Mouse (Mus musculus) embryonic fibroblast, embryonic 13.5 days (primary cell): ENCODE measurements around the gene Tenm2. TPM values are rescaled to one million over a fixed set of nuclear protein-coding genes. Genes with fewer than 3 reads are reported as not detected.

Experiments used
- H3K27ac ChIP-seq: 2 replicates; pipeline ENCODE4 v1.5.1; 2012; ENCODE audit warnings: low read length, control low read depth, inconsistent platforms; ENCODE audit not compliant: insufficient read depth
- H3K4me1 ChIP-seq: 2 replicates; pipeline ENCODE4 v1.6.1; 2011; ENCODE audit warnings: low read length; ENCODE audit not compliant: control insufficient read depth, insufficient read depth
- H3K4me3 ChIP-seq: 2 replicates; pipeline ENCODE4 v1.5.1; 2011; ENCODE audit warnings: mild to moderate bottlenecking, control low read depth, low read length; ENCODE audit not compliant: insufficient read depth
- CTCF ChIP-seq: IDR thresholded peaks from 2 replicates; pipeline ENCODE4 v1.5.1; 2011; ENCODE audit warnings: mild to moderate bottlenecking, control low read depth, low read length, moderate library complexity, borderline replicate concordance; ENCODE audit not compliant: insufficient read depth
- POLR2A ChIP-seq: IDR thresholded peaks from 2 replicates; pipeline ENCODE4 v1.6.1; 2011; ENCODE audit warnings: low read depth, mild to moderate bottlenecking, control low read depth, low read length, moderate library complexity
- polyA plus RNA-seq: library from polyadenylated mRNA; stranded (reverse); fragments of >200 nt; gene quantifications from 2 replicates; pipeline ENCODE4 v1.2.4, GENCODE M21; 2011; ENCODE audit warnings: low read depth; ENCODE audit not compliant: missing spikeins, insufficient read length

The Tenm2 gene
- polyA plus RNA-seq, 1 experiment = 0.05 TPM

DNA sequence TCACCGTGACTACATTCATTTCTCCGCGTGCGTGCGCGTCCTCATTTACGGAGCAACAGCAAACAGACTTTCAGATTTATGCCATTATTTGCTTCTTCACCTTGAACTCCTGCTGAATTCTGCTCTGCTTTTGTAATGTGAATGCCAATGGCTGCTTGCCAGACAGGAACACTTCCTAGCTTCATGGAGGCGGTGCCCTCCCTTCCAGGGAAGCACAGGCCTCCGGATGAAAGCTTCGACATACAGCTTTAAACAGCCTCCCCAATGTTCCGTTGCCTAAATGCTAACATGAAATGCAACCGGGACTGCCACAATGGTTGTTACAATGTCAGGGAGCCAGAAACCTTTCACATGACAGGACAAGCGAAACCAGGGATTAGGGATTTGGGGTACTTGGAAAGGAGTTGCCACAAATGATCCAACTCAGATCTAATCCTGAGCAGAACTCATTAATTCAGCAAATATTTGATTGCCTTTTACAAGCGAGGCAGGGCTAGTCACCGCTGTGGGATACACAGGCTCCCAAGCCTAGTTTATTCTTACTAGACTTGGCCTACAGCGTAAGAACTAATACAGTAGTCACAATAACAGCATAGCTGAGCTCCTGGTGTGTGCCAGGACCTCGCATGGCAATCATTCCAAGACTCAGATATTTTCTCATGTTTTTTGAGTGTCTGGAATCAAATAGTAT lies 970.8 kb downstream of the Tenm2 start:
- Histone ChIP-seq H3K4me1 (no peaks in the 10 kb centered on the region), H3K4me3 (no peak overlapping the region), H3K27ac (no peak overlapping the region)
- no peak for TF ChIP-seq POLR2A
- TF ChIP-seq CTCF = no peak

DNA sequence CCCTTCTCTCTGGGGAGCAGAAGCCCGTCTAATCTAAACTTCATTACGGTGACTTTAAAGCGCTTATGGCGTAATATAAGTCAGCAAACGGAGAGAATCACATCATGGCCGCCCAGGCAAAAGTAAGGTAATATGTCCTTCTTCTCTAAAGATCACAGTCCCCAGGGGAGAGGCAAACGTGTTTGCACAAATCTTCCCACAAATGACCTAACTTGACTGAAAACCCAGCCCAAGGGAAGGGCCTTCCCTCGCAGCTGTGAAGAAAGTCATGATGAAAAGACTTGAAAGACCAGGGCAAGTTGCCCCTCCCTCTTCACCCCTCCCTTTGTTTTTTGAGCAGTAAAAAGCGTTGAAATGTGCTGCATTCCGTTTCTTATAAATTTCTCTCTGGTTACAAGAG lies 971.9 kb downstream of the Tenm2 start:
- H3K27ac ChIP-seq = no peak overlapping the region
- no peak for TF ChIP-seq POLR2A
- TF ChIP-seq CTCF = no peak
- H3K4me1 ChIP-seq = no peaks in the 10 kb centered on the region
- H3K4me3 ChIP-seq = no peak overlapping the region

DNA sequence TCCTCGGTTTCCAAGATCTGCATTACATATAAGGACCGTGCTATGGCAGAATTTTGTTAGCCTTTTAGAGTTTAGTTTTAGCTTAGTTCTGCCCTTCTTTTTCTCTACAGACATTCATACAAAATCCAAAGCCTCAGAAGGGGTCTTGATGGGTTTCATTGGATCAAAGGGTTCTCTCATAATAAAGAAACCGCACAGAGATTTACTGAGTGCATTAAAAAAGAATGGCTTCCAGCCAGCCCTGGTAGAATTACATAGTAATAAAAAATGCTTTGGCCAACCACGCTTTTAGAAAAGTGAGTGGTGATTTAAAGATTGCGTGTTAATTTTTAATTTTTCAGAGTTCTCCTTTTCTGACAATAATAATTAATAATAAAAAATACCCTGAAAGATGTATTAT lies 978.6 kb downstream of the Tenm2 start:
- H3K4me1 ChIP-seq = no peaks in the 10 kb centered on the region; the same call in 1 of the 2 replicates
- H3K4me3 ChIP-seq = no peak overlapping the region
- no peak overlapping the region for H3K27ac ChIP-seq
- TF ChIP-seq POLR2A (no peak), CTCF (no peak)

DNA sequence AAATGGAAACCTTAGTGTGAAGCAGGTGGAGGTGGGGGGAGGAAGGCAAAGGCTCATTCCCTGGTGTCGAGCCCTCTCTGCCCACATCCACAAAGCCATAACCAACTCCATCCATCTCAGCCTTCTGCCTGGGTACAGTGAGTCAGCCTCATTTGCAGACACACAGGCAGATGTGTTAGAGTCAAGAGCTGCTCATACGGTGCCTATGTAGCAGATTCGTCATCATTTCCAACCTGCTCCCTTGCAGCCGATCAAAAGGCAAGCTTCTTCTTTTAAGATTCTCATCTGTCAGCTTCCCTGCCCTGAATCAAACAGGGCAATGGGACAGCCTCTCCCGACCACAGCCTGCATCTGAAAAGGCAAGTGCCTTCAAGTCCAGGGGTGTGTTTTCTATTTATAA lies 979.0 kb downstream of the Tenm2 start:
- Histone ChIP-seq H3K27ac (no peak overlapping the region), H3K4me3 (no peak overlapping the region), H3K4me1 (no peaks in the 10 kb centered on the region; the same call in 1 of the 2 replicates)
- TF ChIP-seq POLR2A (no peak), CTCF (no peak)

DNA sequence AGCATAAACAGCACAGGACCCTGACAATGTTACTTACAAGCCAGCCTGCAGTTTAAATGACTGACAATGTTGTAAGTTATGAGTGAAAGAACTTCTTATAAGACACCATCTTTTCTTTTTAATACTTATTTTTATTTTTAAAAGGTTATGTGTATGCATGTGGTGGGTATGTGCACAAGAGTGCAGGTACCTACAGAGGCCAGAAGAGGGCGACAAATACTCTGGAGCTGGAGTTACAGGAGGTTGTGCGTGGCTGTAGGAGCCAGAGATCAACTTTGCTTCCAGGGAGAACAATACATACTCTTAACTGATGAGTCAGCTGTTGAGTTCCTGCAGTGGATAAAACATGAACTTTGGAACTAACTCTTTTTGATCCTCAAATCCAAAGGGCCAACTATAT lies 981.7 kb downstream of the Tenm2 start:
- Histone ChIP-seq H3K4me3 (no peak overlapping the region), H3K27ac (no peak overlapping the region), H3K4me1 (no peaks in the 10 kb centered on the region; the same call in 1 of the 2 replicates)
- TF ChIP-seq POLR2A (no peak), CTCF (no peak)

DNA sequence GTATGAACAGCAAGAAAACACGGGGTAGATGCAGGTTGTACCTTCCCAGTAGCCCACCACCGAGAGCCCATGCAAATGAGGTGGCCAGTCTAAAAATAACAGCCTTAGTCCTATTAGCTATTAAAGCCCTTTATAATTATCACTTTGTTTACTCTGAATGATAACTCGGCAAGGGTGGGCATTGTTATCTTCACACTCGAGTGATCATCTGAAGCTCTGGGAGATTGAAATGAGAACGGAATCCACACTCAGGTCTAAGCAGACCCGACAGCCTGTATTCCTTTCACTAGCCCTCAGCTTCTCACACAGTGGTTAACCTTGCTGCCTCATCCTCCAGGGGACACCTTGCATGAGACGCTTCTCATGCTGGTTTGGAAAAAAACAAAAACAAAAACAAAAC lies 985.7 kb downstream of the Tenm2 start:
- H3K4me1 ChIP-seq = no peaks in the 10 kb centered on the region
- H3K27ac ChIP-seq = no peak overlapping the region
- TF ChIP-seq CTCF = no peak
- TF ChIP-seq POLR2A = no peak
- no peak overlapping the region for H3K4me3 ChIP-seq

DNA sequence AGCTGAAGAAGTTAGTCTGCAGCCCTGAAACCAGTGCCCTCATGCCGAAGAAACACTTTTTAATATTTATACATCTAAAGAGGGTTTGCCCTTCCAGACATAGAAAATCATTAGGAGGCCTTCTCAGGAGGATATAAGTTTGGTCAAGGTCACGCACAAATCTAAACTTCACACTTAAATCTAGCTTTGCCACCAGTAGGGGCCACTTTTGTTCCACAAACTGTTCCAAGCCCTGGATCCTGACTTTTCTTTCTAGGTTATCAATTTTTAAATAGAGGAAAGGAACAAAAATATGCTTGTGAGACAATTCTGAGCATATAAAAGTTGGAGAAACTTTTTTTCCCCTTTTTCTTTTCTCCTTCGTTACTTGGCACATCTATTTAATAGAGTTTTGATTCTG lies 989.6 kb downstream of the Tenm2 start:
- no peak overlapping the region for H3K27ac ChIP-seq

DNA sequence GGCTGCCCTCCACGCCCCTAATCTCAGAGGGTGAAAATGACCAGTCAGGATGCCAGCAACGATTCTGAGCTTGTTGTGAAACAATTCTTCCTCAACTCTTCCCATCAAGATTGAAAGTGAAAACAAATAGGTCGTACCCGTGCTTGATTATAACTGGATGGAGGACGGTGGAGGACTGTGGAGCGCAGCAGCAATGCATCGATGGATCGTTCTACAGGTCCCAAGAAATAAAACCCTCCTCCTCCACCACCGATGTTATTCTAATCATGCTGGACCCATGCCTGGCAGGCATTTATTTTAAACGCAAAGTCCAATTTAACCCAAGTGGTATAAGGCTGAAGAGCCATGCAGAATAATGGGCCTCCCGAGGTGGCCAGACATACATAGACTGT lies 991.3 kb downstream of the Tenm2 start:
- Histone ChIP-seq H3K4me1 (no peaks in the 10 kb centered on the region), H3K27ac (no peak overlapping the region), H3K4me3 (no peak overlapping the region)
- TF ChIP-seq CTCF (no peak), POLR2A (no peak)

More for the DNA sequence above, 989.6 kb downstream of the Tenm2 start:
- Histone ChIP-seq H3K4me1 (no peaks in the 10 kb centered on the region), H3K4me3 (no peak overlapping the region)
- TF ChIP-seq POLR2A (no peak), CTCF (no peak)

DNA sequence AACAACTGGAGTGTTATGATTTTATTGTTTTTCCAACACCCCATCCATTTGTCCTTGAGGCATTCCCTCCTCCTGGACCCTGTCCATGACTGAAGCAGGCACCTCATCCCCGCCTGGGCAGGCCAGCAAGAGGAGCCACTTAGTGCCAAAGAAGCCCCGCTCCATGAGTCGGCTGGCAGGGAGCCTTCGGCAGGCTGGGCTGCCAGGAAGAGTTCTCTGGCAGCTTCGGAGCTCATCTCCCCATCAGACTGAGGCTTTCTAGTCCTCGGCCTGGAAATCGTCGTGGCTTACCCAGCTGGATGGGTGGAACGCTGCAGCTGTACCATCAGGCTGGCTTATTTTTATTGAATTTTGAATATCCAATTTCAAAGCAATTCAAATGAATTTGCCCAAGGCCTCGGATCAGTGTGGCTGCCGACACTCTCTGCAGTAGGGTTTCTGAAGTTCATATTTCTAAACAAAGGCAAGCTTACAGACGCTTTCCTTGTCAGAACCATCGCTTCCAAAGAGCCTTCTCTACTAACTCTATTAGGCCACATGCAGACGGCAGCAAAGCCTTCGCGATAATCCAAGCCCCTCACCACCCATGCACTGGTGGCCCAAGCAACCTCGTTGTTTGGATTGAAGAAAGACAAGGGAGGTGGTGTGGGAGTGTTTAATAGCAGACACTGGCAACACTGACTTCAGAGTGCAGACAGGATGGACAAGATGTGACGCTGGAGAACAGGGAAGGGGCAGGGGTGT lies 991.8 kb downstream of the Tenm2 start:
- no peak overlapping the region for H3K4me3 ChIP-seq
- TF ChIP-seq CTCF (no peak), POLR2A (no peak)
- H3K27ac ChIP-seq = no peak overlapping the region
- no peaks in the 10 kb centered on the region for H3K4me1 ChIP-seq

DNA sequence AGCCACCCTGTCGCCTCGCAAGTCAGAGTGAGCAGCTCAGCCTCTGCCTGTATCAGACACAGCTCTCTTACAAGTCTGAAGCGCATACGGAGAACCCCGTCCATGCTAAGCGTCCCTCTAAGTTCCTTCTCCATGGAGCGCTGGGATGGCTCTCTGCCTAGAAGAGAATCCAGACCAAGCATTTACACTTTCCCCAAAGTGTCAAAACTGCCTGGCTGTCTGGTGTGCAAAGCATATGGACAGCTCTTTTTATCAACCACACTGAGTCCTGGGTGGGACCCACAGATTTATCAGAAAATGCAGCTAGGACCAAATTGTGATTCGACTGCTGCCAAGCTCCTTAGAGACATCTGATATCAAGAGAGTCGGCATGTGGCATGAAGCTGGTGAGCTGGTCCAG lies 996.9 kb downstream of the Tenm2 start:
- Histone ChIP-seq H3K4me3 (no peak overlapping the region), H3K4me1 (no peaks in the 10 kb centered on the region), H3K27ac (no peak overlapping the region)
- TF ChIP-seq POLR2A (no peak), CTCF (no peak)
